Mouse (Mus musculus) C2C12 (cell line): ENCODE measurements around the gene Gm17428. TPM values are rescaled to one million over a fixed set of nuclear protein-coding genes. Genes with fewer than 3 reads are reported as not detected.
"Not testable (repeated sequence)": the region's sequence is repeated elsewhere in the genome, so short reads cannot be mapped to it uniquely, and the experiment has no call there.

Experiments
- H3K27me3 ChIP-seq: one replicate; pipeline ENCODE4 v1.6.1; 2011; ENCODE audit not compliant: control insufficient read depth, insufficient read depth, insufficient read length
- H3K36me3 ChIP-seq: one replicate; pipeline ENCODE4 v1.6.1; 2011; ENCODE audit not compliant: control insufficient read depth, insufficient read depth
- H3K4me3 ChIP-seq: one replicate; pipeline ENCODE4 v1.5.1; 2011; ENCODE audit warnings: mild to moderate bottlenecking, control low read depth; ENCODE audit not compliant: poor library complexity, insufficient read depth, severe bottlenecking
- H3K79me2 ChIP-seq: one replicate; pipeline ENCODE4 v1.6.1; 2011; ENCODE audit not compliant: control insufficient read depth, insufficient read depth
- H3K79me3 ChIP-seq: one replicate; pipeline ENCODE4 v1.6.1; 2011; ENCODE audit warnings: low read depth, control low read depth
- H3ac ChIP-seq: one replicate; pipeline ENCODE3; 2011; ENCODE audit warnings: low read depth; ENCODE audit not compliant: control insufficient read depth, insufficient read length
- CEBPB ChIP-seq: IDR thresholded peaks from one replicate; pipeline ENCODE4 v1.6.1; 2011; ENCODE audit warnings: low read depth, mild to moderate bottlenecking, control low read depth, moderate library complexity
- CTCF ChIP-seq: IDR thresholded peaks from one replicate; pipeline ENCODE4 v1.5.1; 2011; ENCODE audit not compliant: control insufficient read depth, insufficient read depth, insufficient read length
- FOSL1 ChIP-seq: IDR thresholded peaks from one replicate; pipeline ENCODE4 v1.8.0; 2011; ENCODE audit warnings: mild to moderate bottlenecking, low read length; ENCODE audit not compliant: poor library complexity, insufficient read depth, severe bottlenecking
- MAX ChIP-seq: IDR thresholded peaks from one replicate; pipeline ENCODE4 v1.6.1; 2011; ENCODE audit warnings: mild to moderate bottlenecking, control low read depth
- MYOD1 ChIP-seq: IDR thresholded peaks from one replicate; pipeline ENCODE4 v1.6.1; 2011; ENCODE audit warnings: low read depth; ENCODE audit not compliant: control insufficient read depth, insufficient read length
- MYOG ChIP-seq: IDR thresholded peaks from one replicate; pipeline ENCODE4 v1.6.1; 2011; ENCODE audit not compliant: control insufficient read depth, insufficient read length; ENCODE audit errors: extremely low read depth
- USF1 ChIP-seq: IDR thresholded peaks from one replicate; pipeline ENCODE4 v1.6.1; 2011; ENCODE audit warnings: low read depth, mild to moderate bottlenecking, control low read depth, moderate library complexity
- polyA plus RNA-seq: library from polyadenylated mRNA; unstranded; fragments of >200 nt; fragmentation: generic; extraction: Trizol; gene quantifications from one replicate; pipeline ENCODE4 v1.2.1, GENCODE M21; 2012; ENCODE audit warnings: missing spikeins

Gm17428 gene
- polyA plus RNA-seq, 1 experiment = not detected

DNA sequence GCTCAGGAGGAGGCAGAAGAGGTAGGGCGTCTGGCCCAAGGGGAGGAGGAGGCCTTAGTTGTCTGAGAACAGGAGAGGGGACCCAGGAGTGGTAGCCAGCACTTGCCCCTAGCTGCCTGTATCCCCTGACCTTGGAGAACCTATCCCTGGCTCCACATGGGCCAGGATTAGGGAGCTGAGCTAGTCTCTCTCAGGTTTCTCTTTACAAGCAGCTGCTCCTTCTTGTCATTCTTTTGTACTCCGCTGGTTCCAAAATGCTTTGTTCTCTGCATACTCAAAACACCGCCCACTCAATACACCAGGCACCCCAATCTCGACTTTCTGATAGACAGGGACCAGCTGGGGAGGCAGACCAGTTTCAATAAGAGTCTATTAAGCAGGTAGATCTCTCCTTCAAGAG is 20.6 kb downstream of the Gm17428 start:
- H3K27me3 ChIP-seq = peaks cover 2% of the 10 kb centered on the region
- H3K36me3 ChIP-seq = no peaks in the 10 kb centered on the region
- no peak for TF ChIP-seq FOSL1
- no peak for TF ChIP-seq MAX
- no peak overlapping the region for H3ac ChIP-seq
- no peak overlapping the region for H3K4me3 ChIP-seq
- H3K79me2 ChIP-seq = no peaks in the 10 kb centered on the region
- H3K79me3 ChIP-seq = no peaks in the 10 kb centered on the region

GRCm38 (mm10) chr14:54998680-54999079 is 21.9 kb downstream of the Gm17428 start:
- H3K27me3 ChIP-seq = no peaks in the 10 kb centered on the region
- H3K79me3 ChIP-seq = no peaks in the 10 kb centered on the region
- H3K36me3 ChIP-seq = no peaks in the 10 kb centered on the region
- H3K79me2 ChIP-seq = no peaks in the 10 kb centered on the region
- TF ChIP-seq FOSL1 = no peak
- H3K4me3 ChIP-seq = no peak overlapping the region
- H3ac ChIP-seq = no peak overlapping the region

DNA sequence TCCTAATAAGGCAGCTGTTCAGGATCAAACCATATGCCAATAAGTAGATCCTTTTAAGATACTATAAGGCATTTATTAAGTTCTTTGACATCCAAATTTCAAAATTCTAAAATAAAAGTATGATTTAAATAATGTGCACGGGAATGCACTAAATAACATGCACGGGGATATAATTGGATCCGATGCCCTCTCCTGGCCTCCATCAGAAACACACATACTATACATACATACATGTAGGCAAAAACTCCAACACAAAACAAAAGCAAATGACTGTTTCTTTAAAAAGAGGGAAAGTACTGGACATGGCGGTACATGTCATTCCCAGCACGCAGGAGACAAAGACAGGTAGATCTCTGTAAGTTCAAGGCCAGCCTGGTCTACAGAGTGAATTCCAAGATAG is 23.1 kb downstream of the Gm17428 start:
- not testable (repeated sequence) for H3K36me3 ChIP-seq, H3K79me3 ChIP-seq, H3K27me3 ChIP-seq, H3K4me3 ChIP-seq, H3ac ChIP-seq, H3K79me2 ChIP-seq

GRCm38 (mm10) chr14:55000814-55001213 is 24.1 kb downstream of the Gm17428 start:
- H3K79me3 ChIP-seq = no peaks in the 10 kb centered on the region
- H3K4me3 ChIP-seq = no peak overlapping the region
- H3K79me2 ChIP-seq = no peaks in the 10 kb centered on the region
- no peak for TF ChIP-seq MYOD1
- TF ChIP-seq USF1 = no peak
- no peak for TF ChIP-seq FOSL1
- no peak for TF ChIP-seq MYOG
- no peak for TF ChIP-seq CEBPB
- TF ChIP-seq CTCF = no peak
- TF ChIP-seq MAX = no peak
- no peak overlapping the region for H3ac ChIP-seq
- H3K27me3 ChIP-seq = no peaks in the 10 kb centered on the region
- H3K36me3 ChIP-seq = no peaks in the 10 kb centered on the region

DNA sequence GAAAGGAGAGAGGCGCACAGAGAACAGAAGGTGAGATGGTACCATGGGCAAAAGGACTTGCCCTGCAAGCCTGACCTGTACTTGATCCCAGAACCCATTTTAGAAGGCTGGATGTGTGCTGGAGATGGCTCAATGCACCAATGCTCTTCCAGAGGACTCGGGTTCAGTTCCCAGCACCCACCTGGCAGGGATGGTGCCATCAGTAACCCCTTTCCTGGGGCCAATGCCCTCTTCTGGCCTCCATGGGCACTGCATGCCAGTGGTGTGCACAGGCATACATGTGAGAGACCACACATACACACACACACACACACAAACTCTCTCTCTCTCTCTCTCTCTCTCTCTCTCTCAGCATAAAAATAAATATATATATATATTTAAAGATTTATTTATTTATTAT is 24.7 kb downstream of the Gm17428 start:
- Histone ChIP-seq H3K79me2 (no peaks in the 10 kb centered on the region), H3K36me3 (no peaks in the 10 kb centered on the region), H3ac (no peak overlapping the region), H3K4me3 (no peak overlapping the region), H3K27me3 (no peaks in the 10 kb centered on the region), H3K79me3 (no peaks in the 10 kb centered on the region)
- no peak for TF ChIP-seq CEBPB
- no peak for TF ChIP-seq CTCF
- TF ChIP-seq FOSL1 = no peak
- no peak for TF ChIP-seq MAX
- TF ChIP-seq USF1 = no peak

DNA sequence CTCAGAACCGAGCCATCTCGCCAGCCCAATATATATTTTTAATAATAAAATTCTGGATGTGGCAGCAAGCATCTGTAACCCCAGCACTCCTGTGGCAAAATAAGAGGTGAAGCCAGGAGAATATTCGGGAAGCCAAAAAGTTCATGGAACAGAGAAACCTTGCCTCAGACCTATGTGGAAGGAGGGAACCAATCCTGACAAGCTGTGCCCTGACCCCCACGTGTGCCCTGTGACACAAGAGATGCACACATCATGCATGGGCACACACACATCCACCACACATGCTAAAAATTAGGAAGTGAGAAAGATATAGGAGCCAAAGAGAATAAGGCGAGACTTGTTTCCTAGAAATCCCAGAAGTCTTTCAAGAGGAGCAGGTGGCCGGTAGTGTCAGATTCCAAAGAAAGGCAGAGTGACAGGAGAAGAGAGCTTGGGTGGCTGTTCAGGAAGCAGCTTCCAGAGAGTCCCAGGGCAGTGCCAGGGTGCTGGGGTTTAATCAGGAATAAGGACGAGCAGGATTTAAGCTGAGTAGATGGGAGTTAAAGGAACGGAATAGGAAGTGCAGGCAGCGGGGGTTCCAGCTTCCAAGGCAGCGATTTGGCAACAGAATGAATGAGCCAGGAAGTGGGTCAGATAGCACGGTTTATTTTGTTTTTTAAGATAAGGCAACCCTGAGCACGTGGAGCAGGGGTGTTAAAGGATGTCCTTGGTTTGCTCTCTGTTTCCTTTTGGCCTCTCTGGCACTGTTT is 25.4 kb downstream of the Gm17428 start:
- Histone ChIP-seq H3K36me3 (no peaks in the 10 kb centered on the region), H3K4me3 (no peak overlapping the region), H3K27me3 (no peaks in the 10 kb centered on the region), H3K79me2 (no peaks in the 10 kb centered on the region), H3ac (no peak overlapping the region), H3K79me3 (no peaks in the 10 kb centered on the region)
- TF ChIP-seq MYOG = no peak

- Histone ChIP-seq H3K79me3 (no peaks in the 10 kb centered on the region), H3K79me2 (no peaks in the 10 kb centered on the region), H3K36me3 (no peaks in the 10 kb centered on the region), H3K4me3 (no peak overlapping the region), H3ac (no peak overlapping the region), H3K27me3 (no peaks in the 10 kb centered on the region)
- no peak for TF ChIP-seq FOSL1
- no peak for TF ChIP-seq MYOG
These were observed 26.0 kb downstream of the Gm17428 start for GRCm38 (mm10) chr14:55002687-55003120.
